Mouse (Mus musculus): ENCODE results near the gene Aco1. TPM values are rescaled to one million over a fixed set of nuclear protein-coding genes. Genes with fewer than 3 reads are reported as not detected.

Gene Aco1
- polyA plus RNA-seq, 1 experiment from 2014 or later, result 48.6 TPM

- WGBS, result 87% methylated on average over 3 of the region's 3 CpGs
- Histone ChIP-seq H3K9ac (ENCODE audit: low read length) (no peak overlapping the region), H3K4me1 (ENCODE audit: control insufficient read depth, insufficient read depth, low read length) (no peaks in the 10 kb centered on the region), H3K4me2 (ENCODE audit: low read depth, severe bottlenecking) (no peak overlapping the region), H3K27me3 (ENCODE audit: control insufficient read depth, insufficient read depth, low read length) (no peaks in the 10 kb centered on the region), H3K36me3 (ENCODE audit: control insufficient read depth, insufficient read depth, low read length) (no peaks in the 10 kb centered on the region), H3K4me3 (ENCODE audit: low read depth, low read length) (no peak overlapping the region), H3K9me3 (ENCODE audit: control insufficient read depth, low read length) (no peaks in the 10 kb centered on the region), H3K27ac (replicated peaks; ENCODE audit: low read depth, low read length) (no peak overlapping the region)
- DNase-seq (ENCODE audit: low spot score), result no peak
- ATAC-seq (ENCODE audit: insufficient number of reproducible peaks, low FRiP score, low TSS enrichment, low read depth), result no peak
These were observed 61.5 kb downstream of the Aco1 start for GRCm38 (mm10) chr4:40204374-40204773.

- H3K9me3 ChIP-seq (ENCODE audit: control insufficient read depth, low read length), result no peaks in the 10 kb centered on the region
- H3K4me3 ChIP-seq (ENCODE audit: low read depth, low read length), result no peak overlapping the region
- no peaks in the 10 kb centered on the region for H3K4me1 ChIP-seq (ENCODE audit: control insufficient read depth, insufficient read depth, low read length)
- no peaks in the 10 kb centered on the region for H3K36me3 ChIP-seq (ENCODE audit: control insufficient read depth, insufficient read depth, low read length)
- DNase-seq (ENCODE audit: low spot score) (no peak), ATAC-seq (ENCODE audit: insufficient number of reproducible peaks, low FRiP score, low TSS enrichment, low read depth) (no peak)
- no peak overlapping the region for H3K27ac ChIP-seq (replicated peaks; ENCODE audit: low read depth, low read length)
- H3K4me2 ChIP-seq (ENCODE audit: low read depth, severe bottlenecking), result no peak overlapping the region
- no peaks in the 10 kb centered on the region for H3K27me3 ChIP-seq (ENCODE audit: control insufficient read depth, insufficient read depth, low read length)
- WGBS, result 92% methylated on average over 22 of the region's 22 CpGs
- no peak overlapping the region for H3K9ac ChIP-seq (ENCODE audit: low read length)
These were observed 62.5 kb downstream of the Aco1 start for GRCm38 (mm10) chr4:40205231-40205903.

- Histone ChIP-seq H3K27me3 (ENCODE audit: control insufficient read depth, insufficient read depth, low read length) (no peaks in the 10 kb centered on the region), H3K36me3 (ENCODE audit: control insufficient read depth, insufficient read depth, low read length) (no peaks in the 10 kb centered on the region), H3K27ac (replicated peaks; ENCODE audit: low read depth, low read length) (no peak overlapping the region), H3K4me1 (ENCODE audit: control insufficient read depth, insufficient read depth, low read length) (no peaks in the 10 kb centered on the region), H3K4me3 (ENCODE audit: low read depth, low read length) (no peak overlapping the region), H3K9ac (ENCODE audit: low read length) (no peak overlapping the region), H3K4me2 (ENCODE audit: low read depth, severe bottlenecking) (no peak overlapping the region), H3K9me3 (ENCODE audit: control insufficient read depth, low read length) (no peaks in the 10 kb centered on the region)
- DNase-seq (ENCODE audit: low spot score) (no peak), ATAC-seq (ENCODE audit: insufficient number of reproducible peaks, low FRiP score, low TSS enrichment, low read depth) (no peak)
- 80% methylated on average over 5 of the region's 5 CpGs for WGBS
These were observed 64.8 kb downstream of the Aco1 start for GRCm38 (mm10) chr4:40207701-40208100.

GRCm38 (mm10) chr4:40212177-40212576 is 69.3 kb downstream of the Aco1 start:
- Histone ChIP-seq H3K4me2 (ENCODE audit: low read depth, severe bottlenecking) (no peak overlapping the region), H3K9me3 (ENCODE audit: control insufficient read depth, low read length) (no peaks in the 10 kb centered on the region), H3K4me3 (ENCODE audit: low read depth, low read length) (no peak overlapping the region), H3K36me3 (ENCODE audit: control insufficient read depth, insufficient read depth, low read length) (no peaks in the 10 kb centered on the region), H3K4me1 (ENCODE audit: control insufficient read depth, insufficient read depth, low read length) (no peaks in the 10 kb centered on the region), H3K27ac (replicated peaks; ENCODE audit: low read depth, low read length) (no peak overlapping the region), H3K27me3 (ENCODE audit: control insufficient read depth, insufficient read depth, low read length) (no peaks in the 10 kb centered on the region), H3K9ac (ENCODE audit: low read length) (no peak overlapping the region)
- DNase-seq (ENCODE audit: low spot score) (no peak), ATAC-seq (ENCODE audit: insufficient number of reproducible peaks, low FRiP score, low TSS enrichment, low read depth) (no peak)
- WGBS, result 93% methylated on average over 4 of the region's 6 CpGs

DNA sequence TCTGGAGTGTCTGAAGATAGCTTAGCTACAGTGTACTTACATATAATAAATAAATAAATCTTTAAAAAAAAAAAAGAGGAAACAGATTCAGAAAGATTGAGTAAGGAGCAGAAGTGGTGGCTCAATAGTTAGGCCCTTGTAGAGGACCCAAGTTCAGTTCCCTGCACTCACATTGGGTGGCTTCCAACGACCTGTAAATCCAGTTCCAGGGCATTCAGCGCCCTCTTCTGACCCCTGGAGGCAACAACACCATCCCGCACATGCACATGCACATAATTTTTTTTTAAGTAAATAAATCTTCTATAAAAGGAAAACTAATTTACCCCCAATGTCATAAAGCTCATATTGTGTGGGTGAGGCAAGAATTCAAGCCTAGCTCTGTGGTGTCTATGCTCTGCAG is 75.0 kb downstream of the Aco1 start:
- Histone ChIP-seq H3K9me3 (ENCODE audit: control insufficient read depth, low read length) (no peaks in the 10 kb centered on the region), H3K36me3 (ENCODE audit: control insufficient read depth, insufficient read depth, low read length) (no peaks in the 10 kb centered on the region), H3K27ac (replicated peaks; ENCODE audit: low read depth, low read length) (no peak overlapping the region), H3K9ac (ENCODE audit: low read length) (no peak overlapping the region), H3K4me3 (ENCODE audit: low read depth, low read length) (no peak overlapping the region), H3K27me3 (ENCODE audit: control insufficient read depth, insufficient read depth, low read length) (0 out of 2 replicates have a peak, but pooled peaks cover 2% of the 10 kb centered on the region), H3K4me1 (ENCODE audit: control insufficient read depth, insufficient read depth, low read length) (no peaks in the 10 kb centered on the region), H3K4me2 (ENCODE audit: low read depth, severe bottlenecking) (no peak overlapping the region)
- ATAC-seq (ENCODE audit: insufficient number of reproducible peaks, low FRiP score, low TSS enrichment, low read depth), result no peak
- no peak for DNase-seq (ENCODE audit: low spot score)
- 66% methylated on average over 3 of the region's 3 CpGs for WGBS

DNA sequence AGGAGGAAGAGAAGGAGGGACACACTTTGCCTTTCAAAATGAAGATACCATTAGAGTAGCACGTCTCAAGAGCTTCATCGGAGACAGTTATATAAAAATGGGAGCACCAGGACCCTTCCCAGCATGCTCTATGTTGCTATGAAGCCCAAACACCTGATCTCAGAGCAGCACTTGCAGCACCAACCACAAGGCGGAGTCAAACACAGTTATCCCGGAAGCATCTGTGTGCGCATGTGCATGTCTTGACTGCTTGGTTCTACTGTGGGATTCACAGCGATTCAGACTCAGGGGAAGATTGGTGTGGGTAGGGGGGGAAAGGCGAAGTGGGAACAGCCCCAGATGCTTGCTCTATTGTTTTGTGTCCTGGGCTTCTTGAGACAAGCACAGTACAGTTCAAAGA is 75.5 kb downstream of the Aco1 start:
- Histone ChIP-seq H3K27ac (replicated peaks; ENCODE audit: low read depth, low read length) (no peak overlapping the region), H3K36me3 (ENCODE audit: control insufficient read depth, insufficient read depth, low read length) (no peaks in the 10 kb centered on the region), H3K4me1 (ENCODE audit: control insufficient read depth, insufficient read depth, low read length) (no peaks in the 10 kb centered on the region), H3K4me2 (ENCODE audit: low read depth, severe bottlenecking) (no peak overlapping the region), H3K27me3 (ENCODE audit: control insufficient read depth, insufficient read depth, low read length) (0 out of 2 replicates have a peak, but pooled peaks cover 2% of the 10 kb centered on the region), H3K9ac (ENCODE audit: low read length) (no peak overlapping the region), H3K9me3 (ENCODE audit: control insufficient read depth, low read length) (no peaks in the 10 kb centered on the region), H3K4me3 (ENCODE audit: low read depth, low read length) (no peak overlapping the region)
- ATAC-seq (ENCODE audit: insufficient number of reproducible peaks, low FRiP score, low TSS enrichment, low read depth), result no peak
- peak; percentile 45 for DNase-seq (ENCODE audit: low spot score)
- 74% methylated on average over 7 of the region's 7 CpGs for WGBS

GRCm38 (mm10) chr4:40220437-40220836 is 77.6 kb downstream of the Aco1 start:
- Histone ChIP-seq H3K9me3 (ENCODE audit: control insufficient read depth, low read length) (no peaks in the 10 kb centered on the region), H3K9ac (ENCODE audit: low read length) (no peak overlapping the region), H3K4me2 (ENCODE audit: low read depth, severe bottlenecking) (no peak overlapping the region), H3K36me3 (ENCODE audit: control insufficient read depth, insufficient read depth, low read length) (no peaks in the 10 kb centered on the region), H3K4me1 (ENCODE audit: control insufficient read depth, insufficient read depth, low read length) (no peaks in the 10 kb centered on the region), H3K27ac (replicated peaks; ENCODE audit: low read depth, low read length) (no peak overlapping the region), H3K27me3 (ENCODE audit: control insufficient read depth, insufficient read depth, low read length) (0 out of 2 replicates have a peak, but pooled peaks cover 2% of the 10 kb centered on the region), H3K4me3 (ENCODE audit: low read depth, low read length) (no peak overlapping the region)
- no peak for ATAC-seq (ENCODE audit: insufficient number of reproducible peaks, low FRiP score, low TSS enrichment, low read depth)
- WGBS, result 15% methylated on average over 12 of the region's 12 CpGs
- DNase-seq (ENCODE audit: low spot score), result peak; percentile 24

DNA sequence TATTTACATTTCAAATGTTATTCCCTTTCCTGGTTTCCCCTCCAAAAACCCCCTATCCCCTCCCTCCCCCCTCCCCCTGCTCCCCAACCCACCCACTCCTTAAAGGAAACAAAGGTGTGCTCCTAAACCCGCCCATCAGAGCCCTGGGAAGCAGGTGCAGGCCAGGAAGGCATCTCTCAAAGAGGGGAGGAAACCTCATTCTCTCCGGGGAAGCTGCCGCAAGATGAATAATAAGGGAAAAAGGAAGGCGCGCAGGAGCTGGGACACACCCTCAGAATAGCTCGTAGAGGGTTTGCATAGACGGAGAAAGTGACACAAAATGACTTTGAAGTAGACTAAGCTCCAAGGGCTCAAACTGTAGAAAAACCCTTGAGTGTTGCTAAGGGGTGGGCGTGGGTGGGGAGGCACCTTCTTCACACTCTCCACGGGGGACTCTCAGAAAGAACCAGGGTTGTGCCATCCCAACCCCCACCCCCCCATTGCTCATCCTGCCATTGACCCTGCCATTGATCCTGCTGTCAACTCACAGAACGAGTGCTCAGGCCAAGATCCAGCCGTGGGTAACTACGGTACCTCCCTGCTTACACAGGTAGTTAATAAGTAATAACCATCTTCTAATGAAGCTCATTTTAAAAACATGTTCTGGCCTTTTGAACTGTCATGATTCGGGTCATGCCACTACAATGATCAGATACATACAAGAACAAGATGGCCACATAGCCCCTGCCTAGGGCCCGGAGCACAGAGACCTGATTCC is 78.3 kb downstream of the Aco1 start:
- Histone ChIP-seq H3K27me3 (ENCODE audit: control insufficient read depth, insufficient read depth, low read length) (0 out of 2 replicates have a peak, but pooled peaks cover 2% of the 10 kb centered on the region), H3K4me1 (ENCODE audit: control insufficient read depth, insufficient read depth, low read length) (no peaks in the 10 kb centered on the region), H3K9me3 (ENCODE audit: control insufficient read depth, low read length) (no peaks in the 10 kb centered on the region), H3K36me3 (ENCODE audit: control insufficient read depth, insufficient read depth, low read length) (no peaks in the 10 kb centered on the region), H3K9ac (ENCODE audit: low read length) (no peak overlapping the region), H3K4me3 (ENCODE audit: low read depth, low read length) (no peak overlapping the region), H3K27ac (replicated peaks; ENCODE audit: low read depth, low read length) (no peak overlapping the region), H3K4me2 (ENCODE audit: low read depth, severe bottlenecking) (no peak overlapping the region)
- 28% methylated on average over 14 of the region's 14 CpGs for WGBS
- ATAC-seq (ENCODE audit: insufficient number of reproducible peaks, low FRiP score, low TSS enrichment, low read depth) (no peak), DNase-seq (ENCODE audit: low spot score) (no peak)
